Mouse (Mus musculus): ENCODE results near the gene Rpl27a. TPM values are rescaled to one million over a fixed set of nuclear protein-coding genes. Genes with fewer than 3 reads are reported as not detected.

Rpl27a gene
- polyA plus RNA-seq, 1 experiment from 2014 or later, result 127 TPM

- Histone ChIP-seq H3K9ac (no peak overlapping the region), H3K4me1 (peaks cover 5% of the 10 kb centered on the region; the same call in 1 of the 2 replicates), H3K36me3 (no peaks in the 10 kb centered on the region), H3K27ac (no peak overlapping the region), H3K4me3 (no peak overlapping the region), H3K9me3 (no peaks in the 10 kb centered on the region), H3K4me2 (replicated peaks) (no peak overlapping the region), H3K27me3 (no peaks in the 10 kb centered on the region)
- 63% methylated on average over 2 of the region's 2 CpGs for WGBS
- no peak for ATAC-seq (ENCODE audit: insufficient number of reproducible peaks, insufficient read depth, low FRiP score, low TSS enrichment)
Observed at GRCm38 (mm10) chr7:109510799-109511198, 8.1 kb upstream of the Rpl27a start.

DNA sequence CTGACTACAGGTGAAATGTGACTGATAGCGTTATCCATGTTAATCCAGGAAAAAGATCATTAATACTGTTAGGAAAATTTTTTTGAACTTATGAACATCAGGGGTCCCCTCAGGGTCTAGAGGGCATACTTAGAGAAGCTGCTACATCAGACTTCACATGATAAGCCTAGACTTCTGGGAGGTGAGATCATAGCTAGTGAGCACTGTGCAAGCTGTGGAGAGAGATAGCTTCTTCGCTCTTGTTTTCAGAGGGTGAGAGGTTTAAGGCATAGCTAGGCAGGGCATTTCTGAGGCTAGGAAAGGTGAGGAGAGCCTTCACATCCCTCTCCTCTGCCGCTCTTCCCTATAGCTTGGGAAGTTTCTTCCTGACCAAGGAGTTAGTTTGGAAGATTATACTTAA lies 7.1 kb upstream of the Rpl27a start:
- Histone ChIP-seq H3K36me3 (no peaks in the 10 kb centered on the region), H3K9ac (no peak overlapping the region), H3K4me2 (replicated peaks) (no peak overlapping the region), H3K27ac (no peak overlapping the region), H3K9me3 (no peaks in the 10 kb centered on the region), H3K27me3 (no peaks in the 10 kb centered on the region), H3K4me3 (no peak overlapping the region), H3K4me1 (peaks cover 5% of the 10 kb centered on the region; the same call in 1 of the 2 replicates)
- no peak for ATAC-seq (ENCODE audit: insufficient number of reproducible peaks, insufficient read depth, low FRiP score, low TSS enrichment)
- 86% methylated on average over 3 of the region's 3 CpGs for WGBS

DNA sequence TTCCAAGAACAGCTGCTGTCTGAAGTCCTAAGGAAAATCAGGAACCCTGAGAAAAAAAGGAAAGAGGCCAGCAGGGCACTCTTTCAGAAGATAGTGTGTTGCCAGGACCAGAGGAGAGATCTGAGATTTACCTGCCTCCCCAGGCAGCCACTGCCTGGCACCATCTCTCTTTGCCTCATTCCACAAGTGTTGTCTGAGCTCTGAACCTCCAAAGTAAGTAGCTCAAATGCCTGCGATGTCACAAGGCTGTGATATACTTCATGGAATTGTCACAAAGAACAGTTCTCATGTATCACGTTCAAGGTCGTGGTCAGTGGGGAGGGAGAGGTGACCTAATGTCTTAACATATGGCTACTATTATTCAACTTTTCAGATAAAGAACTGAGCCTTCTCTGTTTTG lies 2.4 kb upstream of the Rpl27a start:
- Histone ChIP-seq H3K27me3 (no peaks in the 10 kb centered on the region), H3K4me2 (replicated peaks) (no peak overlapping the region), H3K4me1 (peaks cover 20% of the 10 kb centered on the region), H3K36me3 (peaks cover 10% of the 10 kb centered on the region), H3K9ac (no peak overlapping the region), H3K27ac (no peak overlapping the region), H3K9me3 (no peaks in the 10 kb centered on the region), H3K4me3 (no peak overlapping the region)
- WGBS, result 80% methylated on average over 3 of the region's 3 CpGs
- ATAC-seq (ENCODE audit: insufficient number of reproducible peaks, insufficient read depth, low FRiP score, low TSS enrichment), result no peak

- H3K9ac ChIP-seq, result peak overlapping the region; percentile 61
- H3K36me3 ChIP-seq, result peaks cover 26% of the 10 kb centered on the region
- no peaks in the 10 kb centered on the region for H3K27me3 ChIP-seq
- H3K27ac ChIP-seq, result peak overlapping the region; percentile 96
- H3K4me3 ChIP-seq, result peak overlapping the region; percentile 66
- peaks cover 20% of the 10 kb centered on the region for H3K4me1 ChIP-seq
- peak overlapping the region; percentile 46 for H3K4me2 ChIP-seq (replicated peaks)
- WGBS, result 18% methylated on average over 10 of the region's 10 CpGs
- ATAC-seq (ENCODE audit: insufficient number of reproducible peaks, insufficient read depth, low FRiP score, low TSS enrichment), result no peak
- H3K9me3 ChIP-seq, result no peaks in the 10 kb centered on the region
Observed at GRCm38 (mm10) chr7:109518036-109518681, 788 bp upstream of the Rpl27a start.

- H3K27ac ChIP-seq, result peak overlapping the region; percentile 86
- 4% methylated on average over 10 of the region's 10 CpGs for WGBS
- no peak for ATAC-seq (ENCODE audit: insufficient number of reproducible peaks, insufficient read depth, low FRiP score, low TSS enrichment)
- no peaks in the 10 kb centered on the region for H3K9me3 ChIP-seq
- H3K4me2 ChIP-seq (replicated peaks), result peak overlapping the region; percentile 88
- peak overlapping the region; percentile 92 for H3K9ac ChIP-seq
- H3K27me3 ChIP-seq, result no peaks in the 10 kb centered on the region
- H3K4me3 ChIP-seq, result peak overlapping the region; percentile 66
- peaks cover 20% of the 10 kb centered on the region for H3K4me1 ChIP-seq
- peaks cover 44% of the 10 kb centered on the region for H3K36me3 ChIP-seq
Observed at GRCm38 (mm10) chr7:109519936-109520335, 989 bp downstream of the Rpl27a start.

- peaks cover 20% of the 10 kb centered on the region for H3K4me1 ChIP-seq
- no peaks in the 10 kb centered on the region for H3K9me3 ChIP-seq
- WGBS, result 78% methylated on average over 5 of the region's 5 CpGs
- no peak overlapping the region for H3K27ac ChIP-seq
- no peak overlapping the region for H3K4me3 ChIP-seq
- ATAC-seq (ENCODE audit: insufficient number of reproducible peaks, insufficient read depth, low FRiP score, low TSS enrichment), result no peak
- H3K9ac ChIP-seq, result no peak overlapping the region
- peaks cover 48% of the 10 kb centered on the region for H3K36me3 ChIP-seq
- no peaks in the 10 kb centered on the region for H3K27me3 ChIP-seq
- H3K4me2 ChIP-seq (replicated peaks), result no peak overlapping the region
Observed at GRCm38 (mm10) chr7:109522084-109522483, 3.1 kb downstream of the Rpl27a start.

GRCm38 (mm10) chr7:109523304-109523703 lies 4.4 kb downstream of the Rpl27a start:
- Histone ChIP-seq H3K36me3 (peaks cover 54% of the 10 kb centered on the region), H3K4me1 (peaks cover 16% of the 10 kb centered on the region), H3K4me2 (replicated peaks) (no peak overlapping the region), H3K4me3 (no peak overlapping the region), H3K27me3 (no peaks in the 10 kb centered on the region), H3K9ac (no peak overlapping the region), H3K27ac (no peak overlapping the region), H3K9me3 (no peaks in the 10 kb centered on the region)
- WGBS, result 50% methylated on average over 2 of the region's 2 CpGs
- ATAC-seq (ENCODE audit: insufficient number of reproducible peaks, insufficient read depth, low FRiP score, low TSS enrichment), result no peak

DNA sequence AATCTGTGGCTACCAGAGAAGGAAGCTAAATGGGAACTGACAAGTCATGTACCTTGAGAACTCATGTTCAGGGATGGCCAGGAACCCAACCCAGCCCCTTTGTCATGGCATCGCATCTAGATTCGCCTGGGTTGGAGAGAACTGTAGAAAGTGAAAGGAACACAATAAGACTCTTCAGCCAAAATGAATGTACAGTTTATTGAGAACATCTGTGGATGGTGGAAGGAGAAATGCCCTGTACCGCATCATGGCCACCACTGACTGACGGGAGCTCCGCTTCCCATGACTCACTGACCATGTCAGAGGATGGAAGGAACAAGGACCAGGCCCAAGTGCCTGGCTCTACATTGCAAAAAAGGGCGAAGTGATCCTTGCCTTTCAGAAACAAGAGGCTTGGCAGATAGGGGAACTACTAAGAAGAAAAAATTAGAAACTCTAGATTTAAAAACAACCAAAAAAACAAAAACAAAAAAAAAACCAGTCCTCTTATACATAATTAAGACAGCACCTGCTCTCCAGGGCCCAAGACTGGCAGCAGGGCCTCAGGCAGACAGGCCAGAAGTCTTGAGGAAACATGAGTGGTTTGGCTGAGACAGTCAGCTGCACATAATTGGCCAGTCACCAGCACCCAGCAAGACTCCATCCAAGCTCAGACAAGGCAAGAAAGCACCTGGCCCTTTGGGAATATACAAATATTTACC lies 4.9 kb downstream of the Rpl27a start:
- Histone ChIP-seq H3K27me3 (no peaks in the 10 kb centered on the region), H3K27ac (peak overlapping the region; percentile 13; the same call in 1 of the 2 replicates), H3K4me2 (replicated peaks) (no peak overlapping the region), H3K9me3 (no peaks in the 10 kb centered on the region), H3K9ac (no peak overlapping the region), H3K36me3 (peaks cover 54% of the 10 kb centered on the region), H3K4me3 (no peak overlapping the region), H3K4me1 (peaks cover 16% of the 10 kb centered on the region)
- 52% methylated on average over 6 of the region's 6 CpGs for WGBS
- ATAC-seq (ENCODE audit: insufficient number of reproducible peaks, insufficient read depth, low FRiP score, low TSS enrichment), result no peak

DNA sequence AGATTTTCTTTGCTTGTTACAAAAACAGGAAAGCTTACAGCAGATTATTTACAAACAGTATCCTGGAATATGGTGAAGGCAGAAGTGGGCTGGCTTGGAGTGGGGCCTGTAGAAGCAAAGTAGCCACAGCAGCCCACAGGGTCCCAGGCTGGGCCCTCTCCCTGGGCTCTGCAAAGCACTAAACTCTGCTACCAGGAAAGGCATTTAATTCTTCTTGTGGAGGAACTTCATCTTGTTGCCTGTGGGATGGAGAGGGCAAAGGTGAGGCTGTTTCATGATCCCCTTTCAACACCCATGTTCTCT lies 5.4 kb downstream of the Rpl27a start:
- Histone ChIP-seq H3K9me3 (no peaks in the 10 kb centered on the region), H3K27me3 (no peaks in the 10 kb centered on the region), H3K9ac (no peak overlapping the region), H3K4me1 (peaks cover 16% of the 10 kb centered on the region), H3K4me2 (replicated peaks) (no peak overlapping the region), H3K4me3 (no peak overlapping the region), H3K36me3 (peaks cover 54% of the 10 kb centered on the region), H3K27ac (no peak overlapping the region; the same call in 1 of the 2 replicates)
- ATAC-seq (ENCODE audit: insufficient number of reproducible peaks, insufficient read depth, low FRiP score, low TSS enrichment), result no peak

DNA sequence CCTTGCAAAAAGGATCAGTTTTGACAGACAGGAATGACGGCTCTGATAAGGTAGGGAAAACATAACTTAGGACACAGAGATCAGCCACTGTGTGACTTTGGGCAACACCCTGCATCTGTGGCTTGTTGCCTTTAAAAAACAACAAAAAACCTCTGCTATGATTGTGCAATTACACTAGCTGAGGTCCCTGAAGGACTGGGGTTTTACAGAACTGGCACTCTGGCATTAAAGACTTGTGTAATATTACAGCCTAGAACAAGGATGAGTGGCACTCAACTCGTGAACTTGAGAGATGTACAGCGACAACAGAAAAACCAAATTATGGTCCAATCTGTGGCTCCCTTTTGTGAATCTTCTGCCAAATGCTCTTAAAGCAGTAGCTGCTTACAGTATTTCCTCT lies 5.8 kb downstream of the Rpl27a start:
- ATAC-seq (ENCODE audit: insufficient number of reproducible peaks, insufficient read depth, low FRiP score, low TSS enrichment), result no peak

GRCm38 (mm10) chr7:109525740-109526663 lies 7.1 kb downstream of the Rpl27a start:
- Histone ChIP-seq H3K36me3 (peaks cover 57% of the 10 kb centered on the region), H3K4me2 (replicated peaks) (no peak overlapping the region), H3K9ac (no peak overlapping the region), H3K27me3 (no peaks in the 10 kb centered on the region), H3K9me3 (no peaks in the 10 kb centered on the region), H3K27ac (no peak overlapping the region), H3K4me3 (no peak overlapping the region), H3K4me1 (peaks cover 3% of the 10 kb centered on the region; the same call in 1 of the 2 replicates)
- ATAC-seq (ENCODE audit: insufficient number of reproducible peaks, insufficient read depth, low FRiP score, low TSS enrichment), result no peak
- WGBS, result 75% methylated on average over 16 of the region's 16 CpGs

More for the DNA sequence above, 5.8 kb downstream of the Rpl27a start:
- WGBS, result 83% methylated on average over 3 of the region's 3 CpGs
- H3K4me3 ChIP-seq, result no peak overlapping the region
- no peak overlapping the region; the same call in 1 of the 2 replicates for H3K27ac ChIP-seq
- no peak overlapping the region for H3K9ac ChIP-seq
- no peaks in the 10 kb centered on the region for H3K9me3 ChIP-seq
- peaks cover 16% of the 10 kb centered on the region for H3K4me1 ChIP-seq
- no peak overlapping the region for H3K4me2 ChIP-seq (replicated peaks)
- peaks cover 54% of the 10 kb centered on the region for H3K36me3 ChIP-seq
- no peaks in the 10 kb centered on the region for H3K27me3 ChIP-seq

Data from embryonic facial prominence, embryonic 12.5 days (tissue).